Mouse (Mus musculus): Measurements from ENCODE around the gene Klf5. TPM values are rescaled to one million over a fixed set of nuclear protein-coding genes. Genes with fewer than 3 reads are reported as not detected.
A peak's percentile ranks its signal among the peaks of the same experiment; 100 is the strongest.

The Klf5 gene
- total RNA-seq, 2 experiments from 2014 or later, result 1.6 to 2.0 TPM

- intact Hi-C loops (cut with DNase I), result no loop called here
These were observed 7.9 kb downstream of the Klf5 start for GRCm38 (mm10) chr14:99306410-99306809.

GRCm38 (mm10) chr14:99309606-99310005 lies 11.1 kb downstream of the Klf5 start:
- intact Hi-C loops (cut with DNase I), result no loop called here
- no peak for DNase-seq

More at GRCm38 (mm10) chr14:99306410-99306809, 7.9 kb downstream of the Klf5 start:
- DNase-seq, result no peak

- DNase-seq, result peak in 1 of 2 experiments; percentile 10
- intact Hi-C loops (cut with DNase I), result no loop called here
These were observed 11.9 kb downstream of the Klf5 start for GRCm38 (mm10) chr14:99310358-99310757.

- intact Hi-C loops (cut with DNase I), result no loop called here
- no peak for DNase-seq
These were observed 14.6 kb downstream of the Klf5 start for GRCm38 (mm10) chr14:99313062-99313461.

- no peak for DNase-seq
- intact Hi-C loops (cut with DNase I), result no loop called here
These were observed 17.8 kb downstream of the Klf5 start for GRCm38 (mm10) chr14:99316275-99316674.

- intact Hi-C loops (cut with DNase I), result no loop called here
- DNase-seq, result no peak
These were observed 22.2 kb downstream of the Klf5 start for GRCm38 (mm10) chr14:99320736-99321135.

GRCm38 (mm10) chr14:99323376-99323775 lies 24.9 kb downstream of the Klf5 start:
- intact Hi-C loops (cut with DNase I), result no loop called here

GRCm38 (mm10) chr14:99324523-99324922 lies 26.0 kb downstream of the Klf5 start:
- DNase-seq, result no peak
- intact Hi-C loops (cut with DNase I), result no loop called here

More at GRCm38 (mm10) chr14:99323376-99323775, 24.9 kb downstream of the Klf5 start:
- DNase-seq, result no peak

GRCm38 (mm10) chr14:99325597-99326472 lies 27.3 kb downstream of the Klf5 start:
- DNase-seq, result no peak
- intact Hi-C loops (cut with DNase I), result no loop called here

GRCm38 (mm10) chr14:99336598-99336997 lies 38.1 kb downstream of the Klf5 start:
- no peak for DNase-seq
- intact Hi-C loops (cut with DNase I), result no loop called here

GRCm38 (mm10) chr14:99339021-99339420 lies 40.5 kb downstream of the Klf5 start:
- no peak for DNase-seq
- intact Hi-C loops (cut with DNase I), result no loop called here

GRCm38 (mm10) chr14:99339681-99340522 lies 41.4 kb downstream of the Klf5 start:
- intact Hi-C loops (cut with DNase I), result no loop called here
- DNase-seq, result no peak

GRCm38 (mm10) chr14:99340703-99341102 lies 42.2 kb downstream of the Klf5 start:
- intact Hi-C loops (cut with DNase I), result no loop called here

GRCm38 (mm10) chr14:99348175-99348764 lies 49.8 kb downstream of the Klf5 start:
- no peak for DNase-seq
- intact Hi-C loops (cut with DNase I), result no loop called here

More at GRCm38 (mm10) chr14:99340703-99341102, 42.2 kb downstream of the Klf5 start:
- DNase-seq, result no peak

- no peak for DNase-seq
- intact Hi-C loops (cut with DNase I), result no loop called here
These were observed 51.1 kb downstream of the Klf5 start for GRCm38 (mm10) chr14:99349606-99350005.

- DNase-seq, result no peak
- intact Hi-C loops (cut with DNase I), result no loop called here
These were observed 54.5 kb downstream of the Klf5 start for GRCm38 (mm10) chr14:99352989-99353388.

GRCm38 (mm10) chr14:99354046-99354445 lies 55.6 kb downstream of the Klf5 start:
- DNase-seq, result no peak
- intact Hi-C loops (cut with DNase I), result no loop called here

- DNase-seq, result no peak
- intact Hi-C loops (cut with DNase I), result no loop called here
These were observed 56.5 kb downstream of the Klf5 start for GRCm38 (mm10) chr14:99354761-99355609.

GRCm38 (mm10) chr14:99355610-99355870 lies 57.0 kb downstream of the Klf5 start:
- intact Hi-C loops (cut with DNase I), result no loop called here
- no peak for DNase-seq

- intact Hi-C loops (cut with DNase I), result no loop called here
- no peak for DNase-seq
These were observed 64.5 kb downstream of the Klf5 start for GRCm38 (mm10) chr14:99362956-99363355.
